Mouse (Mus musculus) ES-Bruce4 (cell line): ENCODE measurements around the gene Zfp410. TPM values are rescaled to one million over a fixed set of nuclear protein-coding genes. Genes with fewer than 3 reads are reported as not detected.

Experiments
- H3K27ac ChIP-seq: 2 replicates; pipeline ENCODE4 v1.5.1; 2012; ENCODE audit warnings: low read length, inconsistent platforms; ENCODE audit not compliant: insufficient read depth
- H3K27me3 ChIP-seq: 2 replicates; pipeline ENCODE4 v1.6.1; 2012; ENCODE audit warnings: mild to moderate bottlenecking, low read length, inconsistent platforms; ENCODE audit not compliant: control insufficient read depth, poor library complexity, insufficient read depth, severe bottlenecking
- H3K36me3 ChIP-seq: 2 replicates; pipeline ENCODE4 v1.6.1; 2012; ENCODE audit warnings: inconsistent platforms, mild to moderate bottlenecking, low read length, moderate library complexity; ENCODE audit not compliant: control insufficient read depth, poor library complexity, insufficient read depth, severe bottlenecking
- H3K4me1 ChIP-seq: one replicate; pipeline ENCODE4 v1.8.1; 2011; ENCODE audit warnings: low read length; ENCODE audit not compliant: control insufficient read depth, insufficient read depth
- H3K4me3 ChIP-seq: 2 replicates; pipeline ENCODE4 v1.5.1; 2011; ENCODE audit warnings: low read depth, mild to moderate bottlenecking, low read length
- H3K9ac ChIP-seq: 2 replicates; pipeline ENCODE4 v1.6.1; 2012; ENCODE audit warnings: low read depth, mild to moderate bottlenecking, inconsistent platforms; ENCODE audit not compliant: poor library complexity, severe bottlenecking
- H3K9me3 ChIP-seq: replicated peaks from 2 replicates; pipeline ENCODE4 v1.6.1; 2012; ENCODE audit warnings: mild to moderate bottlenecking, low read length, inconsistent platforms; ENCODE audit not compliant: control insufficient read depth, poor library complexity, insufficient read depth, severe bottlenecking
- CTCF ChIP-seq: IDR thresholded peaks from one replicate; pipeline ENCODE4 v1.8.1; 2011; ENCODE audit warnings: low read depth, low read length
- EP300 ChIP-seq: IDR thresholded peaks from 2 replicates; pipeline ENCODE4 v1.6.1; 2011; ENCODE audit warnings: low read depth, low read length; ENCODE audit not compliant: insufficient read depth
- POLR2A ChIP-seq: IDR thresholded peaks from one replicate; pipeline ENCODE4 v1.8.1; 2011; ENCODE audit warnings: low read length; ENCODE audit not compliant: insufficient read depth
- polyA plus RNA-seq: library from polyadenylated mRNA; stranded (reverse); fragments of >200 nt; gene quantifications from 2 replicates; pipeline ENCODE4 v1.2.4, GENCODE M21; 2011; ENCODE audit warnings: low read depth; ENCODE audit not compliant: missing spikeins, insufficient read depth, insufficient read length

The Zfp410 gene
- polyA plus RNA-seq, 1 experiment: 37.3 TPM

DNA sequence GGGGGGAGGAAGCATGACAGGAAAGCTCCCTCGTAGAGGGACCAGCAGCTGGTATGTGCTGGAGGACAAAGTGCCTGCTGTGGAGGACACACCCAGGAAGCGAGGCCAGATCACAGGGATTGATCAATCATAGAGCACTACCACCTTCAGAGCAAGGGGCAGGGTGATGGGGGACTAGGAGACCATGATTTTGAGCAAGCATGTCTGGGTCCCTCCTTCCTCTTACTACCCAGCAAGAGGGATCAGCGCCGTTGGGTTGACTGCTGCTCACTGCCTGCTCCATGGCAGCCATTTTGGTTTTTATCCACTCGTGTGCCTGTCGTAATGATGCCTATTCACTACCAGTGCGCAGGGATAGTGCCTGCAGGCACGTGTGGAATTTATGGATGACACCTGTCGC lies 47.6 kb downstream of the Zfp410 start:
- no peak overlapping the region for H3K9ac ChIP-seq
- TF ChIP-seq EP300: no peak
- no peak for TF ChIP-seq CTCF
- TF ChIP-seq POLR2A: no peak
- peaks cover 1% of the 10 kb centered on the region for H3K4me1 ChIP-seq
- no peak overlapping the region for H3K27ac ChIP-seq
- H3K27me3 ChIP-seq: no peaks in the 10 kb centered on the region
- H3K36me3 ChIP-seq: no peaks in the 10 kb centered on the region
- no peaks in the 10 kb centered on the region for H3K9me3 ChIP-seq
- H3K4me3 ChIP-seq: peak overlapping the region; percentile 18

DNA sequence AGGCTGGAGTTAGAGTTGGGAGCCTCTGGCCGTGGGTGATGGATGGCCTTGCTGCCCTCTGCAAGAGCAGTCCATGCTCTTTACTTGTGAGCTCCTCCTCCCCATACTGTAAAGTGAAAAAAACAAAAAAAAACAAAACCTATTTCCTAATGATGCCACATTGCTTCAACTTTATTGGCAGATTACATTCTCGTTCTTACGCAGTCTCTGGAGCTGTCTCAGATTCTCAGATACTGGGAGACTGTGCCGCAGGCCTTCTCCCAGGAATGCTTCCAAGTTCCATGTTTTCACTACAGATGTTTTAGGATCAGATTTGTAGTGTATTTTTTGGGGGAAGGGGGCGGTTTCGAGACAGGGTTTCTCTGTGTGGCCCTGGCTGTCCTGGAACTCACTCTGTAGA lies 48.5 kb downstream of the Zfp410 start:
- Histone ChIP-seq H3K4me3 (no peak overlapping the region), H3K4me1 (peaks cover 1% of the 10 kb centered on the region), H3K27me3 (no peaks in the 10 kb centered on the region), H3K36me3 (no peaks in the 10 kb centered on the region), H3K9ac (no peak overlapping the region), H3K27ac (no peak overlapping the region), H3K9me3 (no peaks in the 10 kb centered on the region)
- TF ChIP-seq EP300 (no peak), CTCF (no peak), POLR2A (no peak)

DNA sequence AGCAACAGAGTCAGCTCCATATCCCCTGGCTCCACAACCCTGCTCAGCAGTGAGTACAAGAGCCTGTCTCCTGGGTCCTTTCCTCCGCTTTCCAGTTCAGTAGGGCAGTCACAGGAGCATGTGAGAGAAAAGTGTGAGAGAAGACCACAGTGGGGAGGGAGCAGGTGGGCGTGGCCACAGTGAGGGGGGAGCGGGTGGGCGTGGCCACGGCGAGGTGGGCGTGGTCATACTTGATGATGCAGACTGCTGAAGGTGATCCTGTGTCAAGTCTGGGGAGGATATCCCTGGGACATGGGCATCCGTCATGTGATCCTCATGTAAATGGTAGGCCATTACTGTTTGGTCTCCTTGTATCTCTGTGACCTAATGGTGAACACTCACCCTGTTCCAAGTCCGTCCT lies 50.3 kb downstream of the Zfp410 start:
- no peak for TF ChIP-seq EP300
- TF ChIP-seq POLR2A: no peak
- TF ChIP-seq CTCF: no peak
- no peaks in the 10 kb centered on the region; the same call in none of the 2 replicates for H3K36me3 ChIP-seq

DNA sequence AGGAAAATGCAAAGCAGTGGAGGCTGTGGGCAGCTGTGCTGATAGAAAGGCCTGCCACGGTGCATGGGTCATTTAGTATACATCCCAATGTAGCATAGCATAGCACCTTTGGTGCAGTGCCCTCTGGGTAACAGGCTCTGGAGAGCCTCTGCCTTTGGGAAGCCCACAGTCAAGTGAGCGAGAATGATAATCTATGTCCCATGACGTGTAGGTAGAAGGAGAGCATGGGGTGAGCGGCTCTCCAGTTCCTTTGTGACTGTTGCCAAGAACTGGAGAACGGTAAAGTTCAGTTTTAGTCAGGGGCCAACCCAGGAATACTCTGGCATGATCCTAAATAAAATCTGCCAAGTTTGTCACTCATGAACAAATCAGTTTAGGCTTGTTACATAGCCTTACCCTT lies 55.0 kb downstream of the Zfp410 start:
- Histone ChIP-seq H3K27me3 (no peaks in the 10 kb centered on the region), H3K27ac (no peak overlapping the region), H3K4me1 (no peaks in the 10 kb centered on the region), H3K9ac (no peak overlapping the region), H3K36me3 (peaks cover 7% of the 10 kb centered on the region), H3K9me3 (no peaks in the 10 kb centered on the region), H3K4me3 (no peak overlapping the region)
- no peak for TF ChIP-seq EP300
- TF ChIP-seq CTCF: no peak
- no peak for TF ChIP-seq POLR2A

More for the DNA sequence above, 50.3 kb downstream of the Zfp410 start:
- Histone ChIP-seq H3K27me3 (no peaks in the 10 kb centered on the region), H3K9ac (no peak overlapping the region), H3K9me3 (no peaks in the 10 kb centered on the region), H3K27ac (no peak overlapping the region), H3K4me3 (no peak overlapping the region), H3K4me1 (peaks cover 1% of the 10 kb centered on the region)

DNA sequence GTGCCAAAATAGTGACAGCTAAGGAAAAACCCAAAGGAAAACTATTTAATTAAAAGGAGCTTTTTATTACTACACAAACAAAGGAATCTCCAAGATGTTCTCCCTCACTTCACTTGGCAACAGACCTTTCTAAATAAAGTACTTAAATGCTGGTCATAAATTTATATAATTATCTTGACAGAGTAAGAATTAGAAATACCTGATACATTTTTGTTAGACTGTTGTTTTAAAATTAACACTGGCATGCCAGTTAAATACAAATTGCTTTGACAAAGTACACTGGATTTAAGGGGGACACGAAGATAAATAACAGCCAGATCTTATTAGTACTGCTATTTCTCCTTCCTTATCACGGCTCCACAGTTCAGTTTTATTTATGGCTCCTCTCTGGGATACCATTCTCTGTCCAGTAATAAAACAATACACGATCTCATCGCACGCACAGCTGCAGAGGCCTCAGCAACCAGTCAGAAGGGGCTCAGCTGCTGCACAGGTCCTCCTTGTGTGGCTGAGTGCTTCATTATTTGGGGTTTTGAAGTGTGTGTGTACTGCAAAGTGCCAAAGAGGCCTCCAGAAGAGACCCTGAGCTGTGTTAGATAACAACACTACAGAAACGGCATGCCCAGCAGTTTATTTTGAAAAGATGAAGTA lies 57.3 kb downstream of the Zfp410 start:
- Histone ChIP-seq H3K4me3 (no peak overlapping the region), H3K36me3 (peaks cover 7% of the 10 kb centered on the region), H3K9ac (no peak overlapping the region), H3K27me3 (no peaks in the 10 kb centered on the region), H3K9me3 (no peaks in the 10 kb centered on the region), H3K4me1 (no peaks in the 10 kb centered on the region), H3K27ac (no peak overlapping the region)
- TF ChIP-seq EP300 (no peak), CTCF (no peak), POLR2A (no peak)

DNA sequence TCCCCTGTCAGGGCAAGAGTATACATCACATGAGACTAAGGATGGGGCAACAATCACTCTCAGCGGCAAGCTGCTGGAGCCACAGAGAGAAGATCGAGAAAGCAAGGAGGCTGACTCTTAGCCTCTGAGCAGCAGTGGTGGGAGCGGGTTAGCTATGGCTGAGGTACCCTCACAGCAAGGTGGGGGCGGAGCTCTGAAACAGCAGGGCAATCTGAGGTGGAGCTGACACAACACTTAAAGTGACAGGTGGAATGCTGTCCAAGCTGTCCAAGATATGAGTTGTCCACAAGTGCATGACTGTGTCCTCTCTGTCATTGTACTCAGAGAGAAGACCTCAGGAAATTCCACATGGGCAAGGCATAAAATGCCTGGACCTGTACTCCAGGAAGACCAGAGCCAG lies 65.7 kb downstream of the Zfp410 start:
- TF ChIP-seq POLR2A (no peak), CTCF (no peak), EP300 (no peak)
- H3K27me3 ChIP-seq: no peaks in the 10 kb centered on the region

More for the DNA sequence above, 65.7 kb downstream of the Zfp410 start:
- Histone ChIP-seq H3K9me3 (no peaks in the 10 kb centered on the region), H3K4me1 (no peaks in the 10 kb centered on the region), H3K36me3 (no peaks in the 10 kb centered on the region), H3K27ac (no peak overlapping the region), H3K4me3 (no peak overlapping the region), H3K9ac (no peak overlapping the region)
